Mouse (Mus musculus): Measurements from ENCODE around the gene Gsg1l. TPM values are rescaled to one million over a fixed set of nuclear protein-coding genes. Genes with fewer than 3 reads are reported as not detected.

Gsg1l gene
- polyA plus RNA-seq, 2 experiments, result 0.07 TPM; not detected in 1

GRCm38 (mm10) chr7:125989969-125990368, 92.2 kb downstream of the Gsg1l start:
- Histone ChIP-seq H3K27me3 (ENCODE audit: control insufficient read depth, insufficient read depth, low read length) (no peaks in the 10 kb centered on the region), H3K36me3 (replicated peaks; ENCODE audit: control insufficient read depth, insufficient read depth, low read depth) (no peaks in the 10 kb centered on the region), H3K9ac (replicated peaks) (no peak overlapping the region), H3K4me2 (ENCODE audit: low read depth) (no peak overlapping the region), H3K4me3 (ENCODE audit: insufficient read depth in 1 of 2, low read depth in 2 of 2, low read length in 2 of 2) (no peak overlapping the region), H3K9me3 (ENCODE audit: control insufficient read depth, low read length) (no peaks in the 10 kb centered on the region), H3K4me1 (replicated peaks; ENCODE audit: control insufficient read depth in 2 of 2, insufficient read depth in 2 of 2, low read length in 1 of 2) (no peaks in the 10 kb centered on the region), H3K27ac (no peak overlapping the region)
- ATAC-seq (ENCODE audit: insufficient read depth), result no peak
- no peak for TF ChIP-seq EP300 (IDR thresholded peaks at IDR 0.05; ENCODE audit: low read depth)
- TF ChIP-seq CTCF (IDR thresholded peaks at IDR 0.05; ENCODE audit: low read depth), result no peak
- DNase-seq (ENCODE audit: low read depth in 3 of 3, low spot score in 3 of 3), result no peak
- WGBS (ENCODE audit: insufficient replicate concordance), result 59% methylated on average over 7 of the region's 7 CpGs

- WGBS (ENCODE audit: insufficient replicate concordance), result 45% methylated on average over 4 of the region's 4 CpGs
- no peak for DNase-seq (ENCODE audit: low read depth in 3 of 3, low spot score in 3 of 3)
- no peaks in the 10 kb centered on the region for H3K36me3 ChIP-seq (replicated peaks; ENCODE audit: control insufficient read depth, insufficient read depth, low read depth)
These were observed 92.7 kb downstream of the Gsg1l start for GRCm38 (mm10) chr7:125989489-125989888.

GRCm38 (mm10) chr7:125988326-125988725, 93.9 kb downstream of the Gsg1l start:
- ATAC-seq (ENCODE audit: insufficient read depth) (no peak), DNase-seq (ENCODE audit: low read depth in 3 of 3, low spot score in 3 of 3) (no peak)
- 62% methylated on average over 3 of the region's 3 CpGs for WGBS (ENCODE audit: insufficient replicate concordance)
- no peak overlapping the region for H3K4me3 ChIP-seq (ENCODE audit: insufficient read depth in 1 of 2, low read depth in 2 of 2, low read length in 2 of 2)
- H3K4me1 ChIP-seq (replicated peaks; ENCODE audit: control insufficient read depth in 2 of 2, insufficient read depth in 2 of 2, low read length in 1 of 2), result no peaks in the 10 kb centered on the region
- H3K4me2 ChIP-seq (ENCODE audit: low read depth), result no peak overlapping the region
- H3K36me3 ChIP-seq (replicated peaks; ENCODE audit: control insufficient read depth, insufficient read depth, low read depth), result no peaks in the 10 kb centered on the region
- H3K27ac ChIP-seq, result no peak overlapping the region
- no peak for TF ChIP-seq EP300 (IDR thresholded peaks at IDR 0.05; ENCODE audit: low read depth)
- no peak for TF ChIP-seq CTCF (IDR thresholded peaks at IDR 0.05; ENCODE audit: low read depth)
- no peaks in the 10 kb centered on the region for H3K9me3 ChIP-seq (ENCODE audit: control insufficient read depth, low read length)
- H3K9ac ChIP-seq (replicated peaks), result no peak overlapping the region
- H3K27me3 ChIP-seq (ENCODE audit: control insufficient read depth, insufficient read depth, low read length), result no peaks in the 10 kb centered on the region

More at GRCm38 (mm10) chr7:125989489-125989888, 92.7 kb downstream of the Gsg1l start:
- Histone ChIP-seq H3K27ac (no peak overlapping the region), H3K4me3 (ENCODE audit: insufficient read depth in 1 of 2, low read depth in 2 of 2, low read length in 2 of 2) (no peak overlapping the region), H3K9ac (replicated peaks) (no peak overlapping the region), H3K4me1 (replicated peaks; ENCODE audit: control insufficient read depth in 2 of 2, insufficient read depth in 2 of 2, low read length in 1 of 2) (no peaks in the 10 kb centered on the region), H3K4me2 (ENCODE audit: low read depth) (no peak overlapping the region), H3K9me3 (ENCODE audit: control insufficient read depth, low read length) (no peaks in the 10 kb centered on the region), H3K27me3 (ENCODE audit: control insufficient read depth, insufficient read depth, low read length) (no peaks in the 10 kb centered on the region)
- no peak for TF ChIP-seq CTCF (IDR thresholded peaks at IDR 0.05; ENCODE audit: low read depth)
- no peak for TF ChIP-seq EP300 (IDR thresholded peaks at IDR 0.05; ENCODE audit: low read depth)
- ATAC-seq (ENCODE audit: insufficient read depth), result no peak

GRCm38 (mm10) chr7:125987117-125987516, 95.1 kb downstream of the Gsg1l start:
- H3K27me3 ChIP-seq (ENCODE audit: control insufficient read depth, insufficient read depth, low read length), result no peaks in the 10 kb centered on the region
- H3K9me3 ChIP-seq (ENCODE audit: control insufficient read depth, low read length), result no peaks in the 10 kb centered on the region
- H3K27ac ChIP-seq, result no peak overlapping the region
- TF ChIP-seq CTCF (IDR thresholded peaks at IDR 0.05; ENCODE audit: low read depth) (no peak), EP300 (IDR thresholded peaks at IDR 0.05; ENCODE audit: low read depth) (no peak)
- no peak overlapping the region for H3K4me2 ChIP-seq (ENCODE audit: low read depth)
- H3K9ac ChIP-seq (replicated peaks), result no peak overlapping the region
- no peaks in the 10 kb centered on the region for H3K36me3 ChIP-seq (replicated peaks; ENCODE audit: control insufficient read depth, insufficient read depth, low read depth)
- no peak for DNase-seq (ENCODE audit: low read depth in 3 of 3, low spot score in 3 of 3)
- ATAC-seq (ENCODE audit: insufficient read depth), result no peak
- WGBS (ENCODE audit: insufficient replicate concordance), result 63% methylated on average over 3 of the region's 3 CpGs
- H3K4me1 ChIP-seq (replicated peaks; ENCODE audit: control insufficient read depth in 2 of 2, insufficient read depth in 2 of 2, low read length in 1 of 2), result no peaks in the 10 kb centered on the region
- no peak overlapping the region for H3K4me3 ChIP-seq (ENCODE audit: insufficient read depth in 1 of 2, low read depth in 2 of 2, low read length in 2 of 2)

GRCm38 (mm10) chr7:125985565-125985964, 96.6 kb downstream of the Gsg1l start:
- Histone ChIP-seq H3K27me3 (ENCODE audit: control insufficient read depth, insufficient read depth, low read length) (no peaks in the 10 kb centered on the region), H3K4me3 (ENCODE audit: insufficient read depth in 1 of 2, low read depth in 2 of 2, low read length in 2 of 2) (no peak overlapping the region), H3K36me3 (replicated peaks; ENCODE audit: control insufficient read depth, insufficient read depth, low read depth) (no peaks in the 10 kb centered on the region), H3K4me1 (replicated peaks; ENCODE audit: control insufficient read depth in 2 of 2, insufficient read depth in 2 of 2, low read length in 1 of 2) (no peaks in the 10 kb centered on the region), H3K9ac (replicated peaks) (no peak overlapping the region), H3K9me3 (ENCODE audit: control insufficient read depth, low read length) (no peaks in the 10 kb centered on the region), H3K27ac (no peak overlapping the region), H3K4me2 (ENCODE audit: low read depth) (no peak overlapping the region)
- no peak for TF ChIP-seq CTCF (IDR thresholded peaks at IDR 0.05; ENCODE audit: low read depth)
- TF ChIP-seq EP300 (IDR thresholded peaks at IDR 0.05; ENCODE audit: low read depth), result no peak
- 53% methylated on average over 10 of the region's 10 CpGs for WGBS (ENCODE audit: insufficient replicate concordance)
- ATAC-seq (ENCODE audit: insufficient read depth) (no peak), DNase-seq (ENCODE audit: low read depth in 3 of 3, low spot score in 3 of 3) (no peak)

Measured in liver, embryonic 14.5 days (tissue).